Mouse (Mus musculus): Measurements from ENCODE around the gene Tssc4.

DNA sequence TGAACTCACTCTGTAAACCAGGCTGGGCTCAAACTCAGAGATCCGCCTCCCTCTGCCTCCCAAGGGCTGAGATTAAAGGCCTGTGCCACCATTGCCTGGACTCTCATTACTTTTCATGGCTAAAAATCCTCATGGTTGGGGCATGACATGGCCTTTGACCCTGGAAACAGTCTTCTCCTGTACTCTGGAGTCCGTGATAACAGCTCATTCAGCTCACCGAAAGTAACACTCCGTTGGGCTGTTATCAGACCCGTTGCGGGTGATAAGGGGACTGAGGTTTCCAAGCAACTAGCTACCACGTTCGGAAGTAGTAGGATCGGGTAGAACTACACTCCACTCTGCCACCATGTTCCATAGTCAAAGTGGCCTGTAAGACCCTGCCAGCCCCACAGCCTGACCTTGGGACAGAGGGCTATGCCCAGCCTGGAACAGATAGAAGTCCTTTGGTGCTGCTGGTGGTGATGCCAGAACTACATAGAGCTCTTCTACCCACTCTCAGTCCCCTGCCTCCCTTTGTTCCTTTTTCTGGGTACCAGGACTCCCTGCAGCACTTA, 11.3 kb upstream of the Tssc4 start:
- TF ChIP-seq CTCF (IDR thresholded peaks at IDR 0.05; ENCODE audit: low read depth) (no peak), EP300 (IDR thresholded peaks at IDR 0.05; ENCODE audit: low read depth) (no peak)

Data from heart, postnatal 0 days (tissue).